Mouse (Mus musculus) layer of hippocampus, postnatal 36 days (tissue): ENCODE data around the gene Nod2. TPM values are rescaled to one million over a fixed set of nuclear protein-coding genes. Genes with fewer than 3 reads are reported as not detected.
A peak's percentile ranks its signal among the peaks of the same experiment; 100 is the strongest.

Experiments used
- DNase-seq, 2 experiments: peaks; one replicate each; pipeline ENCODE4 v3.0.0; 2022
- total RNA-seq, 2 experiments: library from RNA; stranded (reverse); gene quantifications; 2 replicates each; pipeline ENCODE4 v1.2.3; 2021

The Nod2 gene
- total RNA-seq: under 1 TPM; 0.27 to 0.30 TPM

GRCm38 (mm10) chr8:88646837-88647778 is at the start of gene Nod2:
TSS of gene Nod2 (plus strand) at chr8:88647315.
- peak; percentile 28 to 34 for DNase-seq

DNA sequence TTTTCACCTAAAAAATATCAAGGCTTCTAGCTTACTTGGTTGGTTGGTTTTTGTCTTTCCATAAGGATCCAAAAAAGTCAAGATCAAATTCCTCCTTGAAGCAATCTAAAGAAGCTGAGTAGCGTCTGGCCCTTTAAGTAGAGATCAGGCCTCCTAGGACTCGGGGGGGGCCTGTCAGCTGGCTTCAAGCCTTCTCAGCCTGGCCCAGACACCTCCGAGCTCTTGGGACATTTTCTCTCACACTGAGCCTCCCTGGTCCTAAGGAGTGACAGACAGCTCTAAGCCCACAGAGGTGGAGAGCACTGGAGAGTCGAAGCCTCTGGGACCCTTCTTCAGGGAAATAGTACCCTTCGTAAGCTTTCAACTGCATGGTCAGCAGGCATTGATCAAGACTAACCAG is 48.5 kb upstream of the Nod2 start:
- no peak for DNase-seq

GRCm38 (mm10) chr8:88599491-88599890 is 47.6 kb upstream of the Nod2 start:
- DNase-seq: no peak

DNA sequence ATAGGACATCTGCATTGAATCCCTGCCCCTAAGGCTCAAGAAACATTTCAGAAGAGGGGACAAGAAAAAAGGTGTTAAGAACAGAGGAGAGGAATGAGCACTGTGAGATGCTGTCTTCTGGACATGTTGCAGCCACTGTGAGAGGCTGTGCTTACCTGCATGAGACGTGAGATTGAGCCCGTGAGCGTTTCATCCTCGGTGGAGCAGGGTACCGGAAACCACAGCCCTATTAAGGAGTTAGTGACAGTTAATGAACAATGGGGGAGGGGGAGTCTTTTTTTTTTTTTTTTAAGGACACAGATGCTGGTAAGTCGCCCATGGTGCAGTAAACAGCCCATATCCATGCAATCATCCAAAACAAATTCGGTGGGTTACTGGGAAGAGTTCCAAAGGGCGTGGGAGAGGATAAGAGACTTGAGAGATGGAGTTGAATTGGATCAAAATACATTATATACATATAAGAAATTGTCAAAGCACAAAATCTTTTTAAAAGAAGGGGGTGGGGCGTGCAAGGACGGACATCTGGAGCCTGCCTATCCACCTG is 43.6 kb upstream of the Nod2 start:
- DNase-seq: no peak

DNA sequence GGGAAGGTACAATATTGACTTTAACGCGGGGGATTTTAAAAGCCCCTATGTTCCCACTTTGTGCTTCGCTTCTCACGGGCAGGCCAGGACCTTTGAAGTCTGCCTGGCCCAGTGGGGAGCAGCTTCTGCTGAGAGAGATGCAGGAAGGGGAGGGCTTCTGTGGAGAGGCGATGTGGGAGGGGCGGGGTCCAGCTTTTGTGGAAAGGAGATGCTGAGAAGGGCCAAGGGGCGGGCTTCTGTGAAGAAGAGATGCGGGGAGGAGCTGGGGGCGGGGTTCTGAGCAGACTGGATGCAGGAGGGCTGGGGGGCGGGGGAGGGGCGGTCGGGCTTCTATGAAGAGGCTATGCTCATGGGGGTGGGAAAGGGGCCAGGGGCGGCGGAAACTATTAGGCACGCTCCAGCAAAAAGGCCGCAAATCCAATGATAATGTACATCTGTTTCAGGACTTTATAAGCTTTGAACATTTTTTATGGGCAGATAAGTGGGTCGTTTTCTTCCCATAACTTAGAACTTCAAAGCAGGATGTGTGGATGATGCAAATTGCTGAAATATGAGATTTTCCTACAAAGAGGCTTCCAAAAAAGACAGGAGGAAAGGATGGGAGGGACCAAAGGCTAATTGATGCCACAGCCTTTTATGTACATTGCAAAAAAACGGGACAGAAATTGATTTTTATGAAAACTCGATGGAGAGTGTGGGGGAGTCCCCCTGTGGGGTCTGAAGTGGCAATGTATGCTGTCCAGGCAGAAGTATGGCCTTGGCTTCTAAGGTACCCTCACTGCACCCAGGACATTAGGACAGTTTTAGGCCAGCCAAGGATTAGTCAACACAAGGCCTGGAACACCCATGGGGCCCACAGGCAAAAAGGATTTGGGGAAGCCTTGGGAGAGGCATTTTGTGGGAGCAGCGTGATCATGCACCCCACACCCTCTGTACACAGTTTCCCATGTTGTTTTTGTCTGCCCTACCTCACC is 42.8 kb upstream of the Nod2 start:
- no peak for DNase-seq

DNA sequence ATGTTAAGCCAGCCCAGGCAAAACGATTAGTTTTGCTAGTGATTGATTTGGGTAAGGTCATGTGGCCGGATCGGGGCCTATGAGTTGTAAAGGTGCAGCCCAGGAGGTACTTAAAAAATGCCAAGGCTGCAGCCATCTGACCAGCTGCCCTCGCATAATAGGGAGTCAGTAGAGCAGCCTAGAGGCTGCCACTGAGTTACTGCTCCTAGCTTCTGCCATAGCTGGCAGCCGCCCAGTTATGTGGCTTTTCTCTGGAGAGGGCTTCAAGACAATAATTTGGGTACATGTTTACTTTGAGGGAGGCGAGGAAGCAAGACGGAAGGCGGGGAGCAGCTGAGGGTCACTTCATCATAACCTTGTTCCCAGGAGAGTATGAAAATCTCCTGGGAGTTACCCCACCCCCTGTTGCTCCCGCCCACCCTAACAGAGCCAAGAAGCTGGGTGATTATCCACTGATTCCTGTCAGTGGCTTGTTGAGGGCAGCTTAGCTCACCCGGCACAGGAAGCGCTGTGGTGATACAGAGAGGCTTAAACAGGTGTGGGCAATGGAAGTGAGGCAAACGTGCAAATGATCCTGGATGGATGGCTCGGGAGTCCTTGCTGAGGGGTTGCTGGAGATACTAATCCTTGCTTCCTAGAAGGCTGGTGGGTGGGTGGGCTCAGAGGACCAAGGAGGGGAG is 41.6 kb upstream of the Nod2 start:
- DNase-seq: no peak

- DNase-seq: no peak
Measured at GRCm38 (mm10) chr8:88609036-88609435, 38.1 kb upstream of the Nod2 start.

DNA sequence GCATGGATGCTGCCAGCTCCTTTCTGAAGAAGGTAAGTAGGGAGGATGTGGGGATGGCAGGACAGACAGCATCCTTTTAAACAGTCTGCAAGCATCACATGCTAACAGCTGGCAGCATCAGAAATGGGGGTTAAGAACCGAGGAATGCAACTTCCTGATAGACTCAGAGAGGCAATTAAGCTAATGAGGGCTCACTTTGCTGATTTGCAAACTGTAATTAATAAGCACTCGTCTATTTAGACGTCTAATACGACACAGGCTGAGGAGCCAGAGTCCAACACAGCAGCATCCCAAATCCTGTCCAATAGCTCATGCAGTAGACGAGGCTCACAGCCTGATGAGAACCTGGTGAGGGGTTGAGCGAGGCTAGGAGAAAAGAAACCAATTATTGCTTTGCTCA is 36.8 kb upstream of the Nod2 start:
- no peak for DNase-seq

DNA sequence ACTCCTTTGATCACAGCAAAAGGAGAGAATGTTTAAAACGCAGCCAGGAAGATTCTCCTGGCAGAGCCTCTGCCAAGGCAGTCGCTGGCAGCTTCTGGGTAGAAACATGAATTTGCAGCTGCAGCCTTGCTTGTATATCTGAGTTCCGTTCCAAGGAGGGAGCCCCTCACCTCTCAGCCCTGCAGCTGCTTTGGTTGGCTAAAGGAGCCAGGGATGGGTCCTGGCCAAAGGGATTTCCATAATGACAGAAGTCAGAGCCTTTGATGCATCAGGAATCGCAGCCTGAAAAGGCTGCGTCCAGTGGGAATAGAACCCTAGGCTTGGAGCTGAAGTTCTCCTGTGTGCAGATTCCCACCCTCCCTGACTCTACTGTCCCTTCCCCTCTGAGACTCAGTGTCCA is 32.1 kb upstream of the Nod2 start:
- no peak for DNase-seq

DNA sequence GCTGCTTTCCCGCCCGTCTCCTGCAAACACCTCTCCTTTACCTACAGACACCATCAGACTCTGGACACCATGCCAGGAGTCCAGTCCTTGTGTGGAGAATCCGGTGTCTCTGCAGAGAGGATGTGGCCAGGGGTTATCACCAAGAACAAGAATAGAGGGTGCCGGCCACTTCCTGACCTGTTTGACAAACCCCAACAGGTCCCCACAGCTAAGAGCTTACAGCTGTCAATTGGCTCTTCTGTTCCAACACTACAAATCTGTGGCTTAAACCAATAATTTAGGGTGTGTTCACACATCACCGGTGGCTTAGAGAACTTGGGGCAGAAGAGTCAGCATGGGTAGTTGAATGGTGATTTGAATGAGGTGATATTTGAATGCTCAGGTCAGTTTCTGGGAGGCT is 28.5 kb upstream of the Nod2 start:
- no peak for DNase-seq

DNA sequence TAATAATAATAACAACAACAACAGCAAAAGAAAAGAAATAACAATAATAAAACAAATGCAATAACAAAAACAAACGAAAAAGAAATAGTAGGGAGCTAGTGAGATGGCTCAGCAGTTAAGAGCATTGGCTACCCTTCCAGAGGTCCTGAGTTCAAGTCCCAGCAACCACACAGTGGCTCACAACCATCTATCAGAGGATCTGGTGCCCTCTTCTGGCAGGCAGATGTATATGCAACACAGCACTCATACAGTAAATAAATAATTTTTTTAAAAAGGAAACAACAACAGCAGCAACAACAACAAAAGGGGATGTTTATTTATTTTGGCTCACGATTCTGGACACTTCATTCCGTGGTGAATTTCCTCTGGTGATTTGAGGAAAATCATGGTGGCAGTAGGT is 27.6 kb upstream of the Nod2 start:
- DNase-seq: no peak

- DNase-seq: no peak
Measured at GRCm38 (mm10) chr8:88620931-88621330, 26.2 kb upstream of the Nod2 start.

GRCm38 (mm10) chr8:88621408-88621807 is 25.7 kb upstream of the Nod2 start:
- peak; percentile 75 to 81 for DNase-seq

DNA sequence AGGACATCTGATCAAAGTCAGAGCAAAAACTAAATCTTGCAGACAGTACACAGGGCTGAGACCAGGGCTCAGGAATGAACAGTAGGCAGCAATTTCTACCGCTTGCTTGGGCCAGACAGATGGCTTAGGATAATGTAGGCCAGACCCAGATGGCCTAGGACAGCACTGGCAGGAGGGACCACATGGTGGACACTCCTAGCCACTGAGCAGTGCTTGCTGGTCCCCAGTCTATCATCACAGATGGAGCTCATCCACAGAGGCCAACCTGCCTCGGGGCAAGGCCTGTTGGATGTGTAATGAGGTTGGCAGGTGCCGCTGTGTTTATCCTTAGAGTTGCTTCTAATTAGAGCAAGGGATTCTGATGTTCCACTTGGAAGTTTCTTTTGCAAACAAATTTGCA is 23.8 kb upstream of the Nod2 start:
- no peak for DNase-seq

DNA sequence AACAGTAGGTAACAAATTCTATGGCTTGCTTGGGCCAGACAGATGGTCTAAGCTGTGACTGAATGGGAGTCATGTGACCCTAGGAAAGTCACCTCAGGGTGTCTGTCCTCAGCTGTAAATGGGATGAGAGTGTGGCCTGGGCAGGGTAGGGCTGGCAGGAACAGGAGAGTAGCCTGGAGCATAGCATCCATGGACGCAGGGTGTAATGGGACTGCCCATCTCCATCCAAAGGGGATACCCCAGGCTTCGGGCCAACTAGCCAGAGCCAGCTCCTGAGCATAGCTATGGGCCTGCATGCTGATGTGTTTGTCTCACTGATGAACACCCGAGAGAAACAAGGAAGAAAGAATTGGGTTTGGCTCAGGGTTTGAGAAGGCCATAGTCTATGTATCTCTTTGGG is 22.8 kb upstream of the Nod2 start:
- no peak for DNase-seq

GRCm38 (mm10) chr8:88626433-88626832 is 20.7 kb upstream of the Nod2 start:
- no peak for DNase-seq

- DNase-seq: no peak
Measured at GRCm38 (mm10) chr8:88626940-88627264, 20.2 kb upstream of the Nod2 start.

- DNase-seq: peak; percentile 73 to 80
Measured at GRCm38 (mm10) chr8:88627265-88627991, 19.7 kb upstream of the Nod2 start.

GRCm38 (mm10) chr8:88628001-88628774 is 18.9 kb upstream of the Nod2 start:
- DNase-seq: no peak

GRCm38 (mm10) chr8:88630225-88630624 is 16.9 kb upstream of the Nod2 start:
- no peak for DNase-seq

- DNase-seq: no peak
Measured at GRCm38 (mm10) chr8:88631081-88631480, 16.0 kb upstream of the Nod2 start.
